Mouse (Mus musculus) kidney, adult 2 months (tissue): ENCODE data around the gene Dpp4.

Experiments used
- CTCF ChIP-seq: fragments of 200-500 bp; conservative IDR thresholded peaks from 2 replicates; pipeline ENCODE4 v1.5.1; 2011; ENCODE audit warnings: low read depth, mild to moderate bottlenecking, control low read depth, low read length, moderate library complexity, mixed read lengths; ENCODE audit not compliant: insufficient read depth, insufficient read length
- POLR2A ChIP-seq: fragments of 200-500 bp; IDR thresholded peaks from one replicate; pipeline ENCODE4 v1.6.1; 2011; ENCODE audit warnings: low read depth, low read length, control low read depth

GRCm38 (mm10) chr2:62396799-62397198 lies 15.2 kb downstream of the Dpp4 start:
- TF ChIP-seq POLR2A (no peak), CTCF (no peak)
